Mouse (Mus musculus) MEL (cell line): ENCODE results near the gene Gm42791.
A peak's percentile ranks its signal among the peaks of the same experiment; 100 is the strongest.

ENCODE experiments used
- CTCF ChIP-seq, 3 experiments: IDR thresholded peaks in 2 of 3; conservative IDR thresholded peaks in 1 of 3; 2 replicates each; pipeline ENCODE4 v1.5.1; 2011 to 2012; ENCODE audit warnings: low read length in 3 of 3, low read depth in 2 of 3, mild to moderate bottlenecking in 2 of 3, improper control_type of control experiment in 1 of 3, inconsistent platforms in 1 of 3, mixed read lengths in 1 of 3, moderate library complexity in 1 of 3; ENCODE audit not compliant: control insufficient read depth in 1 of 3, insufficient read depth in 1 of 3, poor library complexity in 1 of 3, severe bottlenecking in 1 of 3
- EP300 ChIP-seq, 2 experiments: IDR thresholded peaks; 2 replicates each; pipeline ENCODE4 v1.6.1; 2011; ENCODE audit warnings: improper control_type of control experiment in 2 of 2, low read length in 2 of 2, low read depth in 1 of 2, mild to moderate bottlenecking in 1 of 2
- HCFC1 ChIP-seq: IDR thresholded peaks from 2 replicates; pipeline ENCODE4 v1.6.1; 2012; ENCODE audit warnings: low read depth, mild to moderate bottlenecking, inconsistent platforms, low read length, improper control_type of control experiment, moderate library complexity
- NELFE ChIP-seq: IDR thresholded peaks from 2 replicates; pipeline ENCODE4 v1.6.1; 2011; ENCODE audit warnings: low read depth, low read length, improper control_type of control experiment
- USF1 ChIP-seq: IDR thresholded peaks from 2 replicates; pipeline ENCODE4 v1.6.1; 2014; ENCODE audit warnings: low read depth, mild to moderate bottlenecking, inconsistent platforms, low read length, improper control_type of control experiment, moderate library complexity

DNA sequence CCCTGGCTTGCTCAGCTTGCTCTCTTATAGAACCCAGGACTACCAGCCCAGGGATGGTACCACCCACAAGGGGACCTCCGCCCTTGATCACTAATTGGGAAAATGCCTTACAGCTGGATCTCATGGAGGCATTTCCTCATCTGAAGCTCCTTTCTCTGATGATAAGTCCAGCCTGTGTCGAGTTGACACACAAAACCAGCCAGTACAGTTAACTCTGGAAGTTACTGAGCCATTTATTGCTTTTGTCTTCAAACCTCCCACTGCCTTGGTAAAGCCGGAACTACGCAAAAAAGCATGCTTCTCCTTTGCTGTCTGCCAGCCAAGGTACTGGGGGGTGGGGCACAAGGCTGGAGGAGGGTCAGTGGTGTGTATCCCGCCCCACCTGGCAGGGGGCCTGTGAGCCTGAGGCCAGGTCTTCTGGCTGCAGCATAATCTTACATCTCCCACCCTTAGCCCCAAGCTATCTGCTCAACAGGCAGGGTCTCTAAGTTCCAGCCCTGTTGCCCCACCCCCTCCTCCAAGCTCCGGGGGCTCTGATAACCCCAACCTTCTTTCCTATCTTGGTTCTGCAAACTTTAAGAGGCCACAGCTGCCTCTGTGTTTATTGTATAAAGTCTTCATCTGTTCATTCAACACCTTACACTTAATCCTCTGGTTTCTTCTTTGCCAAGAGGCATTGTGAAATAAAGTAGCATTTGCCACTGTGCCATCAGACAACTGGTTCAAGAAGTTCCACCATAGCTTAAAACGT is 59.7 kb downstream of the Gm42791 start:
- TF ChIP-seq EP300 (IDR thresholded peaks at IDR 0.05; ENCODE audit: low read depth in 1 of 2, low read length in 2 of 2) (peak; percentile 97 to 99), HCFC1 (peak; percentile 74), CTCF (IDR thresholded peaks at IDR 0.05 in 2 of 3, conservative IDR thresholded peaks at IDR 0.05 in 1 of 3; ENCODE audit: control insufficient read depth in 1 of 3, insufficient read depth in 1 of 3, low read depth in 2 of 3, low read length in 3 of 3, poor library complexity in 1 of 3, severe bottlenecking in 1 of 3) (no peak), USF1 (peak; percentile 19; the same call in 1 of the 2 replicates), NELFE (peak; percentile 49; the same call in 1 of the 2 replicates)
